Mouse (Mus musculus) CD4-positive, CD25-positive, alpha-beta regulatory T cell, adult 9 weeks (primary cell): Measurements from ENCODE around the gene Tpbgl. TPM values are rescaled to one million over a fixed set of nuclear protein-coding genes. Genes with fewer than 3 reads are reported as not detected.

Experiments
- polyA plus RNA-seq: library from polyadenylated mRNA; unstranded; fragments of 100-300 nt; shearing (Covaris generic); gene quantifications from one replicate; pipeline ENCODE4 v1.2.1, GENCODE M21; 2017

Tpbgl gene
- polyA plus RNA-seq: not detected

DNA sequence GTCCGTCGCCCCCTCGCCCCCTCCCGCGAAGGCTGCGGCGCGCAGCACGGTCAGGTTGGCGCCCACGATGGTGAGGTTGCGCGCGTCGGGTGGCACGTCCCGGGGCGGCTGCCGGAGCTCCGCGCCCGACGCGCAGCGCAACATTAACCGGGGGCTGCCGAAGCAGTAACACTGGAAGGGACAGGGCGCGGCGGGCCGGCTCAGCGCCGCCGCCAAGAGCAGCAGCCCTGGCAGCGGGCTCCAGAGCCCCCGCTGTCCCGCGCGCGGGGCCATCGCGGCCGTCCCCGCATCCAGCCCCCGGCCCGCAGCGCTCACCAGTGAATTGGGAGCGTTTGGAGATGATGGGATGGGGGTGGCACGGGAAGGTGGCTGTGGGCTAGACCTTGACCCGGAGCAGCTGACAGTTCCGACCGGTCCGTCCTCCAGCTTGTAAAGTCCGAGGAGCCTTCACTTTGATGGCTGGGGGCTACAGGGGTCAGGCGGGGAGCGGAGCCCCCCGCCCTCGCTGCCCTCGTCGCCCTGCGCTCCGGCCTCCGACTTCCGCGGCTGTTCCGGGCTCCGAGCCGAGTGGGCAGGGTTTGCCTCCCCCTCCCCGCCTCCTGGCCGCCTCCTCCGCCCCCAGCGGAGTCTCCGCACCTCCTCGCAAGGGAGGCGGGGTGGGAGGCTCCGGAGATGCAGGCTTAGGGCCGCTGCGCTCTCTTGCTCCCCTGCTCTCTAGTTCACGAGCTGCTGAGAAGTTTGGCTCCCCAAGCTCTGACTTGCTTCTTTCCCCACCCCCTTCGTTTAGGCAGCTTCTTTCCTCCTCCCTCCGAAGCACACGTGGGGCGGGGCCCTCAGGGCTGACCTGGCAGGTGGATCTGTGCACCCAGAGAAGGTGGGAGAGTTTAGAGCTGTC is at the start of gene Tpbgl:
Gene Tpbgl (minus strand): TSS at position 728 of the 895 bp plus-strand sequence.

Other genes with a start within 250 kb of the Tpbgl start
- 21.7 TPM for gene Gdpd5, start 245.7 kb downstream of the Tpbgl start, polyA plus RNA-seq
- not detected for gene Klhl35, start 161.1 kb downstream of the Tpbgl start, polyA plus RNA-seq
- 1,881 TPM for gene Rps3, start 143.4 kb downstream of the Tpbgl start, polyA plus RNA-seq
- 18.9 TPM for gene Arrb1, start 91.6 kb downstream of the Tpbgl start, polyA plus RNA-seq
- 0.38 TPM for gene Slco2b1, start 84.2 kb upstream of the Tpbgl start, polyA plus RNA-seq
- gene Olfr520, start 103.2 kb upstream of the Tpbgl start, polyA plus RNA-seq: not detected
- not detected for gene Olfr521, start 136.4 kb upstream of the Tpbgl start, polyA plus RNA-seq
- 28.1 TPM for gene Neu3, start 201.3 kb upstream of the Tpbgl start, polyA plus RNA-seq
- gene Xrra1, start 232.0 kb upstream of the Tpbgl start, polyA plus RNA-seq: not detected
- 495 TPM for gene Spcs2, start 236.4 kb upstream of the Tpbgl start, polyA plus RNA-seq